17 mouse cellular contexts compared by ENCODE assay signal in genomic region chr10:12852416-12853195, GRCm38 (mm10). TPM values are rescaled to one million over a fixed set of nuclear protein-coding genes. Genes with fewer than 3 reads are reported as not detected.
DNase-seq lines count a peak whose midpoint lies in the region; ATAC-seq and TF ChIP-seq lines count a peak whose summit lies in the region.
"Had no signal": no experiment of that assay in that cellular context is flagged by ENCODE, and none has a peak within 500 bp of the region (broad histone marks: within the 10 kb centered on the region; RNA-seq: fewer than 3 reads in every experiment).

No protein-coding gene starts in this region.

- DNase-seq in gastrocnemius, adult 2 months, result no peak
- DNase-seq in gastrocnemius, adult 18-20 months (ENCODE audit: low spot score), result no peak
- peak; percentile 61 for DNase-seq in brain, adult 2 months (ENCODE audit: low read depth, low spot score)
- DNase-seq in kidney, adult 9 months, result peak; percentile 53
- DNase-seq in ovary, postnatal 36 days (ENCODE audit: low spot score), result no peak
- DNase-seq in retina, embryonic 14.5 days (ENCODE audit: low spot score), result no peak
- DNase-seq in thymus, adult 18-20 months, result no peak
- DNase-seq: B cell, adult 2 months; cerebellum, adult 18-20 months; gastrocnemius, postnatal 10 days; midbrain, embryonic 14.5 days had no signal

- no peaks in the 10 kb centered on the region for H3K27me3 ChIP-seq in liver, embryonic 16.5 days (ENCODE audit: control insufficient read depth, insufficient read depth, low read depth, low read length)
- H3K27me3 ChIP-seq: forebrain, embryonic 12.5 days; heart, embryonic 15.5 days; hindbrain, embryonic 15.5 days had no signal

- no peak overlapping the region for H3K4me3 ChIP-seq in gastrocnemius, adult 2 months
- H3K4me3 ChIP-seq in liver, embryonic 16.5 days (ENCODE audit: low read depth, low read length), result no peak overlapping the region
- H3K4me3 ChIP-seq: forebrain, embryonic 12.5 days; heart, embryonic 15.5 days; hindbrain, embryonic 15.5 days had no signal

- no peaks in the 10 kb centered on the region for H3K36me3 ChIP-seq in liver, embryonic 16.5 days (ENCODE audit: control insufficient read depth, insufficient read depth)
- H3K36me3 ChIP-seq: forebrain, embryonic 12.5 days; heart, embryonic 15.5 days; hindbrain, embryonic 15.5 days had no signal

- no peak overlapping the region for H3K9ac ChIP-seq in liver, embryonic 16.5 days (ENCODE audit: low read depth, low read length)
- H3K9ac ChIP-seq: forebrain, embryonic 12.5 days; heart, embryonic 15.5 days; hindbrain, embryonic 15.5 days; liver, embryonic 14.5 days had no signal

- H3K4me2 ChIP-seq in liver, embryonic 16.5 days (ENCODE audit: low read depth, low read length), result 0 out of 2 replicates have a peak overlapping the region, but pooled peaks have one; percentile 11
- H3K4me2 ChIP-seq: forebrain, embryonic 12.5 days; heart, embryonic 15.5 days; hindbrain, embryonic 15.5 days had no signal

- peak; percentile 59; the same call in 1 of the 2 replicates for ATAC-seq in liver, embryonic 16.5 days (ENCODE audit: low read depth)

- WGBS in liver, embryonic 16.5 days (ENCODE audit: insufficient replicate concordance), result 69% methylated on average over 15 of the region's 15 CpGs

- intact Hi-C loops in gastrocnemius, adult 2 months (cut with DNase I), result no loop called here

- H3K27ac ChIP-seq in gastrocnemius, adult 2 months, result peak overlapping the region; percentile 68
- no peak overlapping the region for H3K27ac ChIP-seq in liver, embryonic 16.5 days (ENCODE audit: low read length)
- H3K27ac ChIP-seq: forebrain, embryonic 12.5 days; hindbrain, embryonic 15.5 days; liver, embryonic 14.5 days; macrophage had no signal

- no peaks in the 10 kb centered on the region for H3K9me3 ChIP-seq in liver, embryonic 16.5 days (replicated peaks; ENCODE audit: control insufficient read depth, low read length)
- H3K9me3 ChIP-seq: forebrain, embryonic 12.5 days; heart, embryonic 15.5 days; hindbrain, embryonic 15.5 days had no signal

- TF ChIP-seq CTCF in gastrocnemius, adult 2 months (IDR thresholded peaks at IDR 0.05), result no peak

- peaks cover 10% of the 10 kb centered on the region for H3K4me1 ChIP-seq in liver, embryonic 16.5 days (ENCODE audit: control insufficient read depth, low read depth, low read length)
- H3K4me1 ChIP-seq: hindbrain, embryonic 15.5 days had no signal

RNA-seq across cellular contexts. Expression of gene Utrn, which starts 16.6 kb away (rescaled TPM):
- 10 to 100 TPM; 20.1 to 28.1 TPM for total RNA-seq in gastrocnemius, adult 2 months (2021)
- 10 to 100 TPM; 17.6 to 20.4 TPM for total RNA-seq in gastrocnemius, adult 18-20 months (2021)
- 8.6 and 10.2 TPM in 2 replicates for polyA plus RNA-seq in liver, embryonic 16.5 days (2015; fragmentation: Nextera tagmentation; extraction: Ambion mirVana)

Comparison
In these comparisons a context has a peak if more than half of its experiments do, and no peak if none do; other contexts are left out.
1. DNase-seq: peak in brain, adult 2 months (single experiment) and kidney, adult 9 months (single experiment); none in gastrocnemius, adult 2 months (single experiment), gastrocnemius, adult 18-20 months (single experiment), ovary, postnatal 36 days (single experiment), retina, embryonic 14.5 days (single experiment) and thymus, adult 18-20 months (0 of 2).